Mouse (Mus musculus) left cerebral cortex, postnatal 14 days (tissue): ENCODE data around the gene Pnkd. TPM values are rescaled to one million over a fixed set of nuclear protein-coding genes. Genes with fewer than 3 reads are reported as not detected.
"Not testable (repeated sequence)": the region's sequence is repeated elsewhere in the genome, so short reads cannot be mapped to it uniquely, and the experiment has no call there.

ENCODE experiments used
- DNase-seq, 2 experiments: peaks; one replicate each; pipeline ENCODE4 v3.0.0; 2021 to 2022; ENCODE audit warnings: low spot score in 2 of 2, mixed read lengths in 1 of 2
- intact Hi-C: fragments of 180-260 bp; cut with DNase I; formaldehyde crosslinking; loops from one replicate; pipeline ENCODE4 v1.15.1; 2025
- total RNA-seq, 2 experiments: library from RNA; stranded (reverse); gene quantifications; 2 replicates each; pipeline ENCODE4 v1.2.3; 2021

The Pnkd gene
- total RNA-seq, 2 experiments from 2014 or later = 118 to 134 TPM

- intact Hi-C loops = no loop called here
- no peak for DNase-seq
These were observed 23.6 kb downstream of the Pnkd start for GRCm38 (mm10) chr1:74308001-74308964.

- no peak for DNase-seq
- intact Hi-C loops = no loop called here
These were observed 25.0 kb downstream of the Pnkd start for GRCm38 (mm10) chr1:74309767-74310166.

GRCm38 (mm10) chr1:74313049-74313692 lies 28.4 kb downstream of the Pnkd start:
- intact Hi-C loops = loop anchor here (1.0 to 2.0 kb wide), 2 partner anchors 46 to 74 kb away; no protein-coding TSS in a partner anchor
- peak; percentile 86 to 91 for DNase-seq

GRCm38 (mm10) chr1:74314796-74315195 lies 30.1 kb downstream of the Pnkd start:
- intact Hi-C loops = no loop called here
- no peak for DNase-seq

- DNase-seq = no peak
- intact Hi-C loops = no loop called here
These were observed 31.5 kb downstream of the Pnkd start for GRCm38 (mm10) chr1:74316114-74316827.

- DNase-seq = no peak
- intact Hi-C loops = no loop called here
These were observed 34.0 kb downstream of the Pnkd start for GRCm38 (mm10) chr1:74318711-74319110.

- DNase-seq = no peak
- intact Hi-C loops = no loop called here
These were observed 36.7 kb downstream of the Pnkd start for GRCm38 (mm10) chr1:74321396-74321795.

GRCm38 (mm10) chr1:74326916-74327315 lies 42.2 kb downstream of the Pnkd start:
- intact Hi-C loops, DNase-seq: not testable (repeated sequence)

- DNase-seq = no peak
- intact Hi-C loops = no loop called here
These were observed 45.2 kb downstream of the Pnkd start for GRCm38 (mm10) chr1:74329899-74330431.

- DNase-seq = no peak
- intact Hi-C loops = no loop called here
These were observed 46.4 kb downstream of the Pnkd start for GRCm38 (mm10) chr1:74331046-74331681.

- DNase-seq = peak; percentile 96 to 97
- intact Hi-C loops = no loop called here
These were observed 47.6 kb downstream of the Pnkd start for GRCm38 (mm10) chr1:74332241-74332763.

- intact Hi-C loops = no loop called here
- DNase-seq = no peak
These were observed 48.2 kb downstream of the Pnkd start for GRCm38 (mm10) chr1:74332930-74333329.

- no peak for DNase-seq
- intact Hi-C loops = no loop called here
These were observed 49.9 kb downstream of the Pnkd start for GRCm38 (mm10) chr1:74334607-74335006.

GRCm38 (mm10) chr1:74335033-74335432 lies 50.3 kb downstream of the Pnkd start:
- no peak for DNase-seq
- intact Hi-C loops = no loop called here

- DNase-seq = no peak
- intact Hi-C loops = no loop called here
These were observed 50.9 kb downstream of the Pnkd start for GRCm38 (mm10) chr1:74335436-74336170.

- intact Hi-C loops = no loop called here
These were observed 52.6 kb downstream of the Pnkd start for GRCm38 (mm10) chr1:74337241-74337771.

GRCm38 (mm10) chr1:74338013-74338412 lies 53.3 kb downstream of the Pnkd start:
- no peak for DNase-seq
- intact Hi-C loops = no loop called here

More at GRCm38 (mm10) chr1:74337241-74337771, 52.6 kb downstream of the Pnkd start:
- DNase-seq = no peak

GRCm38 (mm10) chr1:74338626-74339025 lies 53.9 kb downstream of the Pnkd start:
- DNase-seq = no peak
- intact Hi-C loops = no loop called here
